Mouse (Mus musculus) urinary bladder, postnatal 14 days (tissue): ENCODE measurements around the gene Sar1a.

Experiments used
- DNase-seq: peaks from one replicate; pipeline ENCODE4 v3.0.0; 2021; ENCODE audit warnings: low spot score

Gene Sar1a

GRCm38 (mm10) chr10:61680015-61680913 is at the start of gene Sar1a:
TSS of gene Sar1a (plus strand) at chr10:61680299.
- peak; percentile 99 for DNase-seq

- DNase-seq, result no peak
Measured at GRCm38 (mm10) chr10:61632445-61632844, 47.7 kb upstream of the Sar1a start.

- no peak for DNase-seq
Measured at GRCm38 (mm10) chr10:61637055-61637454, 43.0 kb upstream of the Sar1a start.

GRCm38 (mm10) chr10:61640363-61640762 is 39.7 kb upstream of the Sar1a start:
- DNase-seq, result no peak

GRCm38 (mm10) chr10:61646557-61646956 is 33.5 kb upstream of the Sar1a start:
- DNase-seq, result no peak

- peak; percentile 88 for DNase-seq
Measured at GRCm38 (mm10) chr10:61647790-61648736, 32.0 kb upstream of the Sar1a start, which contains the start of gene Ppa1. TSS of gene Ppa1 (plus strand) at chr10:61648552.

GRCm38 (mm10) chr10:61648737-61649645 is 31.1 kb upstream of the Sar1a start:
- DNase-seq, result no peak

GRCm38 (mm10) chr10:61654105-61654504 is 26.0 kb upstream of the Sar1a start:
- no peak for DNase-seq

- DNase-seq, result no peak
Measured at GRCm38 (mm10) chr10:61654691-61655090, 25.4 kb upstream of the Sar1a start.

- no peak for DNase-seq
Measured at GRCm38 (mm10) chr10:61655188-61655587, 24.9 kb upstream of the Sar1a start.

GRCm38 (mm10) chr10:61656928-61657882 is 22.9 kb upstream of the Sar1a start:
- no peak for DNase-seq

GRCm38 (mm10) chr10:61657985-61658384 is 22.1 kb upstream of the Sar1a start:
- DNase-seq, result no peak

- peak; percentile 44 for DNase-seq
Measured at GRCm38 (mm10) chr10:61661887-61662286, 18.2 kb upstream of the Sar1a start.

- no peak for DNase-seq
Measured at GRCm38 (mm10) chr10:61662391-61662988, 17.6 kb upstream of the Sar1a start.

- no peak for DNase-seq
Measured at GRCm38 (mm10) chr10:61665111-61665510, 15.0 kb upstream of the Sar1a start.

- no peak for DNase-seq
Measured at GRCm38 (mm10) chr10:61665651-61666050, 14.4 kb upstream of the Sar1a start.

- no peak for DNase-seq
Measured at GRCm38 (mm10) chr10:61669289-61669688, 10.8 kb upstream of the Sar1a start.

- DNase-seq, result no peak
Measured at GRCm38 (mm10) chr10:61669896-61670295, 10.2 kb upstream of the Sar1a start.

GRCm38 (mm10) chr10:61670758-61671157 is 9.3 kb upstream of the Sar1a start:
- no peak for DNase-seq

GRCm38 (mm10) chr10:61675935-61676334 is 4.2 kb upstream of the Sar1a start:
- no peak for DNase-seq
